Mouse (Mus musculus): Measurements from ENCODE around the gene Slc29a1. TPM values are rescaled to one million over a fixed set of nuclear protein-coding genes. Genes with fewer than 3 reads are reported as not detected.
A peak's percentile ranks its signal among the peaks of the same experiment; 100 is the strongest.

Slc29a1 gene
- polyA plus RNA-seq (2015; fragmentation: Nextera tagmentation; extraction: Ambion mirVana): 93.6 and 101 TPM in 2 replicates

DNA sequence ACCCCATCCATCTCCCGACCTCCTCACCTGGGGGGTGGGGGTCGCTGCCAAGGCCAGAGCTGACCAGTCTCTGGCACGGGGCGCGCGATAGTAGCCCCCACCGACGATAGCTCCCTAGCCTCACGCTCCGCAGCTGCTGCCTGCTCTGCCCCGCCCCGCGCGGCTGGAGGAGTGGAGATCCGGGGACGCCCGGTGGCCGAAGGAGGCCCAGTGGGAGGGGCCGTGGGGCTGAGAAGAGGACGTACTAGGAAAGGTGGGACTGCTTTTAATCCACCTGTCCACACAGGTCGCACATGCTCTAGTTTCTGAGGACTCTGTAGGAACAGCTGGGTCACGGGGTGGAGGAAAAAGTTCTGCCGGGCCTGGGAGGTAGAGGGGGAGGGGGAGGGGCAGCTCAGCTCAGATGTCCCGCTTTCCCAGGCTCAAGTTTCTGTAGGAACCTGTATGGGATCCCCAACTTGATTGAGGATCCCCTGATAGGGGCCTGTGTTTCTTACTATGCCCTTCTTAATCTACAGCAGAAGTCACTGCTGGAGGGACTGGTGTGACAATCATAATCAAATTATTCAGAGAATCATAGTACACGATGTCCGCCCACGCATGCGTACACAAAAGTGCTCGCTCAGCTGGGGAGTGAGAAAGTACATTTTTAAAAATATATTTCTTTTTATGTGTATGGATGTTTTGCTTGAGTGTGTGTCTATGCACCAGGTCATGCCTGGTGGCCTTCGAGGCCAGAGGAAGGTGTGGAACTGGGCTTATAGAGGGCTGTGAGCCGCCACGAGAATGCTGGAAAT, at the start of gene Slc29a1:
Gene Slc29a1, minus strand, starts transcription at position 161 of the 797 bp plus-strand sequence.
- Histone ChIP-seq H3K27ac (no peak within 1 kb of the TSS), H3K9ac (ENCODE audit: low read depth, low read length) (peak within 1 kb of the TSS; percentile 51), H3K4me3 (replicated peaks; ENCODE audit: low read depth, low read length) (peak within 1 kb of the TSS; percentile 33), H3K27me3 (ENCODE audit: insufficient read depth, low read length) (no peaks in the 10 kb centered on the region), H3K4me1 (replicated peaks; ENCODE audit: insufficient read depth, low read length) (peaks cover 18% of the 10 kb centered on the region), H3K36me3 (ENCODE audit: insufficient read depth, low read length) (no peaks in the 10 kb centered on the region), H3K4me2 (ENCODE audit: low read length) (peak within 1 kb of the TSS; percentile 67), H3K9me3 (replicated peaks; ENCODE audit: low read length) (no peaks in the 10 kb centered on the region)
- ATAC-seq (replicated peaks; ENCODE audit: low FRiP score, low read depth) (peak; percentile 40), DNase-seq (ENCODE audit: low spot score) (peak; percentile 71)
- 16% methylated on average over 32 of the region's 32 CpGs for WGBS
- TF ChIP-seq CTCF (IDR thresholded peaks at IDR 0.05; ENCODE audit: low read depth): peak; percentile 27; the same call in 1 of the 2 replicates

DNA sequence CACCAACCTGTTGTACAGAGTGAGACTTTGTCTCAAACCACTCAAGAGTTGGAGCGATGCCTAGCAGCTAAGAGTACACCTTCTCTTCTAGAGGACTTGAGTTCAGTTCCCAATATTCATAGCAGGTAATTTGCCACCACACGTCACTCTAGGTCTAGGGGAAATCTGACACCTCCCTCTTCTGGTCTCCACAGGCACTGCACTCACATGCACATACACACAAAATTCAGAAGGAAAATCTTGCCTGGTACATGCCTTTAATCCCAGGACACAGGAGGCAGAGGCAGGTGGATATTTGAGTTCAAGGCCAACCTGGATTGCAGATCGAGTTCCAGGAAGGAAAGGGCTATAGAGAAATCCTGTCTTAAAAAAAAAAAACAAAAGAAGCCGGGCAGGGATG, 44.8 kb upstream of the Slc29a1 start:
- ATAC-seq (replicated peaks; ENCODE audit: low FRiP score, low read depth) (no peak), DNase-seq (ENCODE audit: low spot score) (no peak)
- Histone ChIP-seq H3K27me3 (ENCODE audit: insufficient read depth, low read length) (no peaks in the 10 kb centered on the region), H3K4me3 (replicated peaks; ENCODE audit: low read depth, low read length) (no peak overlapping the region), H3K36me3 (ENCODE audit: insufficient read depth, low read length) (no peaks in the 10 kb centered on the region), H3K4me1 (replicated peaks; ENCODE audit: insufficient read depth, low read length) (no peaks in the 10 kb centered on the region), H3K9ac (ENCODE audit: low read depth, low read length) (no peak overlapping the region), H3K9me3 (replicated peaks; ENCODE audit: low read length) (no peaks in the 10 kb centered on the region), H3K4me2 (ENCODE audit: low read length) (no peak overlapping the region), H3K27ac (no peak overlapping the region)
- 86% methylated on average over 4 of the region's 4 CpGs for WGBS
- peak; percentile 29; the same call in 1 of the 2 replicates for TF ChIP-seq CTCF (IDR thresholded peaks at IDR 0.05; ENCODE audit: low read depth)

DNA sequence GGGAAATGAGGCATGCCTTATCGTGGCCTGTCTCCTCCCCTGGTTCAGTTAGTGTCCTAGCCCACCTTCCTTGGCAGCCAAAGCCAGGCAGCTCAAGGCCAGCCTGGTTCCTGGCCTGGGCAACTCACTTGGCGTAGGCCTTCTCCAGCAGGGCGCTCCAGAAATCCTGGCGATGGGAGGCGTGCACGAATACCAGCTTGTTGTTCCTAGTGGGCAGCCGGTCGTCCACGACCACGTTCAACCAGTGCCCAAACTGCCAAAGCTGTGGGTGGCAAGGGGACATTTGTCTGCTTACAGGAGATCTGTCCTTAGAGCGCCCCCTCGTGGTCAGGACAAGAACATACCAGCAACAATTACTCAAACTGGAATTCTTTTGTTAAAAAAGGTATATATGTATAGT, 43.3 kb upstream of the Slc29a1 start:
- H3K9ac ChIP-seq (ENCODE audit: low read depth, low read length): no peak overlapping the region
- no peak overlapping the region for H3K27ac ChIP-seq
- ATAC-seq (replicated peaks; ENCODE audit: low FRiP score, low read depth): no peak
- H3K27me3 ChIP-seq (ENCODE audit: insufficient read depth, low read length): no peaks in the 10 kb centered on the region
- no peaks in the 10 kb centered on the region for H3K9me3 ChIP-seq (replicated peaks; ENCODE audit: low read length)
- H3K4me1 ChIP-seq (replicated peaks; ENCODE audit: insufficient read depth, low read length): no peaks in the 10 kb centered on the region
- peak; percentile 79 for DNase-seq (ENCODE audit: low spot score)
- H3K4me2 ChIP-seq (ENCODE audit: low read length): no peak overlapping the region
- no peaks in the 10 kb centered on the region for H3K36me3 ChIP-seq (ENCODE audit: insufficient read depth, low read length)
- TF ChIP-seq CTCF (IDR thresholded peaks at IDR 0.05; ENCODE audit: low read depth): peak; percentile 95
- 23% methylated on average over 12 of the region's 12 CpGs for WGBS
- H3K4me3 ChIP-seq (replicated peaks; ENCODE audit: low read depth, low read length): no peak overlapping the region

DNA sequence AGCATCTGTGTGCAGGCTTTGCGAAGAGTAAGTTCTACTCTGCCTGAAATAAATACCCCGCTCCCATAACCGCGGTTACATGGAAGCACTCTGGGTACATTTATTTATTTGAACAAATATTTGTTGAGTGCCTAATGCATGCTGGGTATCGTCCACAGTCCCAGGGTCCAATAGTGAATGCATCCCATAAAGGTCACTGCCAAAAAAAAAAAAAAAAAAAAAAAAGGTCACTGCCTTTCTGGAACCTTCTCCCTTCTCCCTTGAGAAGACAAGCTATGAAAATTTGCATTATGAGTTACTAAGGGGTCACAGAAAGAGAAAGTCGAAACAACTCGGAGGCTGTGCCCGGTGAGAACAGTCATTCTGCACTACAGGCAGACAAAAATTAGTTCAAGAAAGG, 42.6 kb upstream of the Slc29a1 start:
- ATAC-seq (replicated peaks; ENCODE audit: low FRiP score, low read depth) (no peak), DNase-seq (ENCODE audit: low spot score) (no peak)
- no peak overlapping the region for H3K4me3 ChIP-seq (replicated peaks; ENCODE audit: low read depth, low read length)
- no peak overlapping the region for H3K27ac ChIP-seq
- H3K4me2 ChIP-seq (ENCODE audit: low read length): no peak overlapping the region
- no peak for TF ChIP-seq CTCF (IDR thresholded peaks at IDR 0.05; ENCODE audit: low read depth)
- H3K27me3 ChIP-seq (ENCODE audit: insufficient read depth, low read length): no peaks in the 10 kb centered on the region
- no peak overlapping the region for H3K9ac ChIP-seq (ENCODE audit: low read depth, low read length)
- H3K9me3 ChIP-seq (replicated peaks; ENCODE audit: low read length): no peaks in the 10 kb centered on the region
- 90% methylated on average over 8 of the region's 8 CpGs for WGBS
- H3K4me1 ChIP-seq (replicated peaks; ENCODE audit: insufficient read depth, low read length): no peaks in the 10 kb centered on the region
- no peaks in the 10 kb centered on the region for H3K36me3 ChIP-seq (ENCODE audit: insufficient read depth, low read length)

DNA sequence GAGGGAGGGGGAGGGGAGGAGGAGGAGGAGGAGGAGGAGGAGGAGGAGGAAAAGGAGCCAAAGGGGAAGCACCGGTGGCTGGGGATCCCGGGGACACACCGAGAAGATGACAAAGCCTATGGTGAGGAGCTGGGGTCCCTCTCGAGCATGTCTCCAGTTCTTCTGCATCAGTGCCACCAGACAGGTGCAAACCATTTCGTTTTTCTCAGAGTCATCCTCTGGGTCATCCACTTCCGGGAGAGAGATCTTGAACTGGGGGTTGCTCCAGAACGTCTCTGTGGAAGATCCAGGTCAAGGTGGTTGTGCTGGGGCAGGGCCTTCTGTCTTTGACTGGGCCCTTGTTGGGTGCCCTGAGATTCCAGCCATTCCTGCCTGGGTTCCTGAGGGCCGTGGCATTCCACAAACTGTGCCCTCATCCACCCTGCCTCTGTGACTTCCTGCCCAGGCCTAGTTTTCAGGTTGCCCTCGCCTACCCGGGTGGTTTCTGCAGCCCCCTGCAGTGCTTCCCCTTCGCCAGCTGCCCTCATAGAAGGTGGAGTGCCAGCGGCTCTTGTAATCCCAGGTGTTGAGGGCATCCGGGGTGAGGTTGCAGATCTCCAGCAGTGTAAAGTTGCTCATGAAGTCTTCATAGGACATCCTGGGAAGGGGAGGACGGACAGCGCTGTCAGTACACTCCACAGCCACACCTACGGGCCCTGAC, 39.3 kb upstream of the Slc29a1 start:
- DNase-seq (ENCODE audit: low spot score): no peak
- no peak overlapping the region for H3K9ac ChIP-seq (ENCODE audit: low read depth, low read length)
- no peaks in the 10 kb centered on the region for H3K4me1 ChIP-seq (replicated peaks; ENCODE audit: insufficient read depth, low read length)
- no peaks in the 10 kb centered on the region for H3K36me3 ChIP-seq (ENCODE audit: insufficient read depth, low read length)
- H3K4me3 ChIP-seq (replicated peaks; ENCODE audit: low read depth, low read length): no peak overlapping the region
- no peak for TF ChIP-seq CTCF (IDR thresholded peaks at IDR 0.05; ENCODE audit: low read depth)
- H3K9me3 ChIP-seq (replicated peaks; ENCODE audit: low read length): no peaks in the 10 kb centered on the region
- H3K27me3 ChIP-seq (ENCODE audit: insufficient read depth, low read length): no peaks in the 10 kb centered on the region
- no peak overlapping the region for H3K4me2 ChIP-seq (ENCODE audit: low read length)
- 76% methylated on average over 16 of the region's 16 CpGs for WGBS
- ATAC-seq (replicated peaks; ENCODE audit: low FRiP score, low read depth): no peak
- no peak overlapping the region for H3K27ac ChIP-seq

DNA sequence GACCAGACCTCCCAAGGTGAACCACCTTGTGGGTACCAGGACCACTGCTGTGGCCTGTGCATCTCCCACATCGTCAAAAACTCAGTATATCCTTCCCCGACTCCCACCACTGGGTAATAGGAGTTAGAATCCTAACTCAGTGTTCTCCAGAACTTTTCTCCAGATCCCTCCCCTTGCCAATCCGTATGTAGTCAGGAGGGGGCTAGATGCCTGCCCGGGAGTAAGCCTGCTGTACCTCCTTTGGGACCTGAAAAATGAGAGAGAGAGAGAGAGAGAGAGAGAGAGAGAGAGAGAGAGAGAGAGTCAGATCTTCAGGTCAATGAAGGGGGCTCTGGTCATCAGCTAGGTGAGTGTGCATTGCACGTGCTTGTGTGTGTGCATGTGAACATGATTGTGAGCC, 34.6 kb upstream of the Slc29a1 start:
- Histone ChIP-seq H3K4me3 (replicated peaks; ENCODE audit: low read depth, low read length) (no peak overlapping the region), H3K27ac (no peak overlapping the region), H3K36me3 (ENCODE audit: insufficient read depth, low read length) (no peaks in the 10 kb centered on the region), H3K4me2 (ENCODE audit: low read length) (no peak overlapping the region), H3K27me3 (ENCODE audit: insufficient read depth, low read length) (no peaks in the 10 kb centered on the region), H3K4me1 (replicated peaks; ENCODE audit: insufficient read depth, low read length) (peaks cover 12% of the 10 kb centered on the region), H3K9me3 (replicated peaks; ENCODE audit: low read length) (no peaks in the 10 kb centered on the region), H3K9ac (ENCODE audit: low read depth, low read length) (no peak overlapping the region)
- ATAC-seq (replicated peaks; ENCODE audit: low FRiP score, low read depth) (no peak), DNase-seq (ENCODE audit: low spot score) (no peak)
- no peak for TF ChIP-seq CTCF (IDR thresholded peaks at IDR 0.05; ENCODE audit: low read depth)
- 85% methylated on average over 5 of the region's 5 CpGs for WGBS
